Mouse (Mus musculus): ENCODE data around the gene Acan.

Gene Acan

DNA sequence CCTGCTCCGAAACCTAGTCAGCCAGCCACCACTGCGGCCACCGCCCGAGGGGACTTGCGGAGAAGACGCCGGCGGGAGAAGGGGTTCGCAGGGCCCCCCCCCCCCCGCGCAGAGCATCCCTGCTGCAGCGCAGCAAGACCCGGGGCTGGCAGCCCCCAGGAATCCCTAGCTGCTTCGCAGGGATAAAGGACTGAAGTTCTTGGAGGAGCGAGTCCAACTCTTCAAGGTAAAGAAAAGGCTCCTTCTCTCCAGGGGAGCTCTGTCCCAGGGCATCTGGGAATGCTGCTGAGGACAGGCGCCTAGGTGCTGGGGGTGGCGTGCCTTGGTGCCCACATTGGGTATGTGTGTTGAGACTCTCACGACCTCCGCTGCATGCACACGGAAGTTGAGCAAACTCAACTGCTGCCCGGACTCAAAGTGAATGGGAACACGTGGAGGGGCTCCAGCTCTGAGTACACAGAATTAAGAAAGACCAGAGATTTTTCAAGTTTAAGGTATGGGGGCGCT is at the start of gene Acan:
Acan (plus strand) TSS at position 101 of the 507 bp plus-strand sequence.
- no peak for DNase-seq

DNA sequence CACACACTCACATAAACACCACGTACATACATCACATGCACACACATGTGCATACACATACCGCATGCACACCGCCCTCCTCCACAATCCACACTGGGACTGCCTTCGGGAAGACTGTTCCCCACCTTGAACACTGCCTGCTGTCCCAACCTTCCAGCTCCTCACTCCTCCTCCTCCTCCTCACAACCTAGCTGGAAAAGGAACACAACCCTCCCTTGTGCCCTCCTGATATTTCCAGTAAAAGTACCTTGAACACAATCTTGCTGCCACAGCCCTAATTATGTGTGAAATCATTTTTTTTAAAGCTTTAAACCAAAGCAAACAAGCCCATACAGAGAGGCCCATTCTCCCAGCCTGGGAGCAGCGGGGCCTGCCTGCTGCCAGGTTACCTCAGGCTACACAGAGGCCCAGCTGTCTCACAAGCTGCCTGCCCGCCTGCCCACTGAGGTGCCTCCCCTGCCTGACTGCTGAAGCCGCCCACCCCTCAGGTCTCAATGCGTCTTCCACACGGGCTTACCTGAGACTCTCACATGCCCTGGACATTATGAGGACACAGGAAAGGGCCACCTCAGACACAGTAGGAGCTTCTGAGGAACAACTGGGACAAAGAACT is 31.9 kb upstream of the Acan start:
- DNase-seq: no peak

DNA sequence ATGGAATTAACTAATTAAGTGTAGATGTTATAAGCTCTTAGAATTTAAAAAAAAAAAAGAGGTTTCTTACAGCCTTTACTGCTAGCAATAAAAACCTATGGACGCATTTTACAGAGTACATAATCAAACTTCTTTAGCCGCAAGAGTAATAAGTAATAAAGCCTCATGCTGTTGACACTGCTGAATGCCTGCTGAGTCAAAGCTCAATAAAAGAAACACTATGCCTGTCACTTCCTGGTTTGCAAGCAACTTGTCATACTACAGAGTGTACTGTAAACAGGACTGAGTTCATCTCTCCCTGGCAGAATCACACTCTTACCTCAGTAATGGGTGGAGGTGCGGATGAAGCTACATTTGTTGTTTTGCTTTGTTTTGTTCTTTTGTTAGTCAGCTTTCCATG is 24.1 kb upstream of the Acan start:
- DNase-seq: no peak

DNA sequence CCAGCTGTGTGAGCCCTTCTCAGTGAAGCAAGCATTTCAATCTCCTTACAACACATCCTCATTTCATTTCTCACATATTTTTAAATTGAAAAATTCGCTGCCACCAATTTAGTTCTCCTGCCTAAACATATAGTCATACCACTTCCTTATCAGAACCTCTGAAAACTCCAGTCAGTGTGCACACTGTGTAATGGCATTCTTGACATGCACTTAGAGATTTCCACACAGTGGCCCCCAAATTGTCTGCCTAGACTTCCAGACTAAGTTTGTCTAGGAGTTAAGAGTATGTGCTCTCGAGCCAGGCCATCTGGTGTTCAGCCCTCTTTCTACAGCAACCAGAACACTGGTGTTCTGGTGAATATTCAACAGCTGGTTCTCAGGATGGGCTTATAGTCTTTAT is 19.5 kb upstream of the Acan start:
- no peak for DNase-seq

DNA sequence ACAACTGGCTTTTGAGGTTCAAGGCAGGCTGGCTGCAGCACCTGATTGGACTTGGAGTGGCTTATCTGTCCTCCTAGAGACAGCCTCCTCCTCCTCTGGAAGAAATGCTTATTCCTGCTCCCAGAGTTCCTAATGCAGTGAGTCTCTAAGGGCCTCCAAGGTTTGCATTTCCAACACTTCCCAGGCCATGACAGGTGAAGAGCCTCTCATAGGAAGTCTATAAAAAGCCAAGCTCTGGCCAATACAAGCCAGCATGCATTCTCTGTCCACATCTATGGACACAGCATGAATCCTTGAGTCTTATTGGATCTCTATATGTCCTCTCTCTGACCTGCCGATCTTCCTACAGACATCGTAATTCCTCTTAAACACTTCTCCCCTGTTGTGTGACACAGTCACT is 18.8 kb upstream of the Acan start:
- DNase-seq: no peak

DNA sequence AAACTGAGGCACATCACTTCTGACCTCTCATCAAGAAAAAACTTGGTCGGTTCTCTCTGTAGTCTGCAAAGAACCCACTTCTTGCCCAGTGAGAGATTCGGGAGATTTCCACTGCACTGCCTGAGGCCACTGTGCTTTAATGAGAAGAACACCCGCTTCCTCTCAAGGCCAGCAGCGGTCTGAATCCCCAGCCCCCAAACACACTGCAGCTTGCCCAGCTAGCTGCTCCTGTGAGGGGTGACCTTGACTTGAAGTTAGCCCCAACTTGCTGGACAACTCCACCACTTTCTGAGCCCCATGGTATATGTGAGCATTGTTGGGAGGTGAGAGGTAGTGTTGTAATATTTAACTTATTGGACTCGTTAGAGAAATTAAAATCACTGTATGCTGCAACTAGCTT is 1.2 kb upstream of the Acan start:
- DNase-seq: no peak

DNA sequence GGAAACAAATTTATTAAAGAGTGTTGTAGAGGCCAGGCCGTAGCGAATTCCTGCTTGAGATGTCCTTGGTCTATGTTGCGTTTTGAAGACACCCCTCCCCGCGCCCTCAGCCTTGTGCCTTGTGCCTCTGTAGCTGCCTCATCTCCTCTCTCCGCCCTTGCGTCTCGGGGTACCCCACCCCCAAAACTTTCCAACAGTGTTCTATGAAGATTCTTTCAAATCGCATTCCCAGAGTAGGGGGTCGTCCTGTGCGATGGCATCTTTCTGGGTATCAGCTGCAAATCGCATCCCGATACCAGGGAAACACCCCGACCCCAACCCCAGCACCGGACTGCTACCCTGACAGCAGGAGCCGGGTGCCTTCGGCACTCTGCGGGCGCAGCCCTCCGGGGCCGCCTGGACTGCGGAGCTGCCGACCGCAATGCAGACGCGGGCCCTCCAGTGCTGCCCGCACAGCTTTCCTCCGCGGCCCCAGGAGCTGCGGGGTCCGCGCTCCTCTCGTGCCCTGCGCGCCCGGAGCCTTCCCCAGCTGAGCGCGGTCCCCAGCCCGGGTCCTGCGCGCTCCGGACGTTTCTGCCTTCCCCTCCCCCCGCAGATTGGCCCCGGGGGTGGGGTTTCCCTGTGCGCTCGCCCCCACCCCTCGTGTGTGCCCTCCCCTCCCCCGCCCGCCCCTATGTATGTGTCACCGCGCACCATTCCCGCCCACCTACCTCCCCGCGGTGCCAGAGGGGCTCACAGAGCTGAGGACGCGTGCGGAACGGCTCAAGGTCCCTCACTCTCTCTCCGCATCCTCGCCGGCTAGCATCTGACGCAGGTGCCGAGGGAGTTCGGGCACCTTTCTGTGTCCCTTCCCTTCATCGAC is 531 bp upstream of the Acan start:
- no peak for DNase-seq

DNA sequence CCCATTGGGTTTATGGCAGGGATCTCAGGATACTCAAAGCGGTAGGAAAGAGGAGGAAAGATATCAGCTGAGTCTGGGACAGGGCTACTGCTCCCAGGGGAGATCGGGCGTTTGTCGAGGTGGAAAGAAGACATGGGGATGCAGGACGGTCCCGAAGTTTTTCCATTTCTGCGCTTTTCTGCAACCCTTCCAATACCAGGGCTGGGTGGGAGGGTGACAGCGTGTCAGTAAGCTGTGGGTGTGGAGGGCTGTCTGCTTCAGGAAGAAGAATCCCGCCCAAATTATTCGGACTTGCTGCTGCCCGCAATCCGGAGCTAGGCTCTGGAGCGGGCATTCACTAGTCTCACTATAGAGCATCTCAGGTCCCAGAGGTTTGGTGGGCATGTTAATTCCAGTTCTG is 828 bp downstream of the Acan start:
- DNase-seq: no peak

DNA sequence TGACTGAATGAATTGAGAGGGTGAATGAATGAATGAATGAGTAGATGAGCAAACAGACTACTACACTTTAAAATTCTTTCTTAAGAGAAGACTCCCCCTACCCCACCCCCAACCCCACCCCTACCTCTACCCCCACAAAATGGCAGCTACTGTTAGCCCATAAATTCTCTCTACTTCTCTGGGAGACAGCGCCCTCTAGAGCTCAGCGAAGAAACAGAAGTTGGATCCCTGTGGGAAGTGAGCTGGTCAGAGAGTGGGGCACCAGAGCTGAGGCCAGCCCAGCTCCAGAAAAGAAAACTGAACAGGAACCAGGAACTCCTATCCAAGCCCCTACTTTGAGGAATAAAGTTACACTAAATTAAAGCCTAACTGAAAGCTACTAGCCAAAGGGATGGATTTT is 5.3 kb downstream of the Acan start:
- DNase-seq: no peak

DNA sequence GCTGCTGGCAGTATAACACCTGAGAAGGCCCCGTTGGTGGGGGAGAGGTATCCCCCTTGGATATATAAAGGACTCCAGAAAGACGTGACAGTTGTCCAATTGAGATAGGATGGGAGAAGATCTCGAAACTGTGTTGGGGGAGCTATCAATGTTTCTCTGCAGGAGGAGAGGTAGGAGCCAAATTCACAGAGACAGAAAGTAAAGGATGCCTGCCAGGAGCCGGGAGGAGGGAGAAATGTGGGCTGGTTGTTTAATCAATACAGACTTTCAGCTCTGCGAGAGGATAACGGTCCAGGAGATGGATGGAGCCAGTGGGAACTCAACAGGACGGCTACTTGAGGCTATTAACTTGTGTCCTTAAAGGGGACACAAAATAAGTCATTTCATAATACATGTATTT is 14.2 kb downstream of the Acan start:
- DNase-seq: no peak

DNA sequence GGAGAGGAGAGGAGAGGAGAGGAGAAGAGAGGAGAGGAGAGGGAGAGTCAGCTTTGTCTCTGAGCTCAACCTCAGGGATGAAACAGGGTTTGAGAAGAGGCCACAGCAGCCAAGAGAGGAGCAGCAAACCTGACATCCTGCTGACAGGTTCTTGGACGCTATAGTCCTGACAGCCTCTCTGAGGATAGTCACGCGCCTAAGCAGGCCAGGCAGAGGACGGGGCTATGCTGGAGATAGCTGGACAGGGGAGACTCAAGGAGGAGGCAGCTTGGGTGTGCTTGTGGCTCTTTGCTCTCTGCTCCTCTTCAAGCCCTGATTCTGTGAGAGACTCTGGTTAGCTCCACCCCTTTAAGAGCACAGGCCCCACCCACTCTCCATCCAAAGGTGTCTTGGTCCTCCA is 14.9 kb downstream of the Acan start:
- DNase-seq: no peak

DNA sequence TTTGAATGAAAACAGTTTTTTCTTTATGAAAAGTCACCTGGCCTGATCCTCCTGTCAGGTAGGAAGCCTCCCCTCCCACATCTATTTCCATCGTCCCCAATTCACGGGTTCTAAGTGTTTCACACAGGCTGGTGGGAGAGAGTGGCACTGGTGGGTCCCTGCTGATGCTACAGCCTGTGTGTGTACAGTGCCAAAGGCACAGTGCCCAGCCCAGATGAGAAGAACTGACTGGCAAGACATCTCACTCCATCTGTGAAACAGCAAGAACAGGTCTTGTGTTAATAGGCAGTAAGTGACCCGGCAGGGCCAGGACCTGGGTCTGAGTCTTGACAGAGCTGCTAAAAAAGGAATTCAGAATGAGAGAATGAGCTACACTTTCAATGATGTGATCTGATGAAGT is 25.9 kb downstream of the Acan start:
- no peak for DNase-seq

DNA sequence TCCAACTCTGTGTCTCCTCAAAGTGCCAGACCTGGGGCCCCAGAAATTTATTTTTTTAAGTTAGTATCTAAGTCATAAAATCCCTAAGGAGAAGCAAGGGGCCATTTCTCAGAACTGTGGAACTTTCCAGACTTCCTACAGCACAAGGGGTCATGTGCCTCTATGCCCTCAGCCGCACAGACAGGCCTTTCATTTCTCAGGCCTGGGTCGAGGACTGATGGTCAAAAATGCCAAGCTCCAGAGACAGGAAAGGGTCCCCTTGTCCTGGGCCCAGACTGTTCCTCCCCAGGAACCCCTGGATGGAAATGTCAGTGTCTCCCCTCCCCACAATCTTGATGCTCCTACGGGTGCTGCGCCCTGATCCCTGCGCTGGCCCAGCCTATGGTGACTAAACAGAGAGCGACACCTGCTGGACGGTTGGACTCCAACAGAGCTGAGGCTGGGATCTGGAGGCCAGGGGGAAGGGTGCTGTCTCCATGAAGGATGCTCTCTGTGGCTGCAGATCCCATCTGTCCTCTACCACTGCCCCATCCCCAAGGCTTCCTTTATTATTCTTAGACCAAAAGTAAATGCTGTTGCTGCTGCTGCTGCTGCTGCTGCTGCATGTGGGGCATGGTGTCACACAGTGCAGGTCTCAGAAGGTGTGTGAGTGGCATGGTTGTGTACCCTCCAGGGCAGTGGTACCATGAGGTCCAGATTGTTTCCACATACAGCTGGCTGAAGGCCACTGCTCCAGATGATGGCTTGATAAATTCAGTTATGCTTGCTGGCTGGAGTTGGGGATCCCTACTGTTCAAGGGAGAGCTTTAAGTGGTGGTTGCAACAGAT is 27.5 kb downstream of the Acan start:
- DNase-seq: no peak

DNA sequence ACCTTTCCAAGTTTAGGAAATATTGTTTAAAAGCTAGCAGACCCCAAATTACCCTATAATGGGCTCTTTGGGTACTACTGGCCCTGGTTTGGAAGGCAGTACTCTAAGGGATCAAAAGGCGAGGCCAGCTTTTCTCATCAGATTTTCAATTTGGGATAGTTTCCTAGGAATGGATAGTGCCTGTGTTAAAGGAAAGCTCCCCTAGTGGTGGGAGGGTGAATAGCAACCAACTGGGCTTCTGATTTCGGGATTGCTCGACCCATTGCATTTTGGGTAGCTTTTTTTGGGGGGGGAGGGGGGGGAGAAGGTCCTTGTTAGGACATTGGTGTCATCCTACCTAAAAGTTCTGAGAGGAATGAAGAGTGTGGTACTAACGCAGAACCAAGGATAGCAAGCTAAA is 35.8 kb downstream of the Acan start:
- no peak for DNase-seq

DNA sequence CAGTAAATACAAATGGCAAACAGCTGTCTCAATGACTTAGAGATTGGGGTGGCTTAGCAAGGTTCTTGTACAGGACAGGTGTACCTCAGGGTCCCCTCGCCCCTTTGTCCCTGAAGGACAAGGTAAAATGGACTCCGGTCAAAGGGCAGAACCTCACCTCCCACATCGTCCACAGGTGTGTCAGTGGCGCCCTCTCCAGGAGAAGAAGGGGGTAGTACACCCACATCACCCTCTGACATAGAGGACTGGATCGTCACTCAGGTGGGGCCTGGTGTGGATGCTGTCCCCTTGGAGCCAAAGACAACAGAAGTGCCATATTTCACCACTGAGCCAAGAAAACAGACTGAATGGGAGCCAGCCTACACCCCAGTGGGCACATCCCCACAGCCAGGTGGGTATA is 43.2 kb downstream of the Acan start:
- DNase-seq: no peak

DNA sequence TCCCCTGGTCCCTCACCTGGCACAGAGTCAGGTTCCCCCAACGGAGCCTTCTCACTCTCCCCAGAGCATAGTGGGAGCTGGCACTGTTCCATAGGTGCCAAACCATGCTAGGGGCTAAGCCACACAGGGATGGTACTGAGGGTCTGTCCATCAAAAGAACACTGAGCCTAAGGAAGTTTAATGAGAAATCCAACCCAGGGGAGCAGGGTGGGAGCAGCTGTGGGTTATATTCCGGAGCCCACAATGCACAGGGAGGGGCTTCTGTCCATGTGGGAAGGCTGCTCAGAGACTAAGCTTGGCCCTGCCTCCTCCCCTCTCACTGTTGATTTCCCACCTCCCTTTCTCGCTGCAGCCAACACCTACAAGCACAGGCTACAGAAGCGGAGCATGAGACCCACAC is 60.6 kb downstream of the Acan start:
- DNase-seq: no peak

DNA sequence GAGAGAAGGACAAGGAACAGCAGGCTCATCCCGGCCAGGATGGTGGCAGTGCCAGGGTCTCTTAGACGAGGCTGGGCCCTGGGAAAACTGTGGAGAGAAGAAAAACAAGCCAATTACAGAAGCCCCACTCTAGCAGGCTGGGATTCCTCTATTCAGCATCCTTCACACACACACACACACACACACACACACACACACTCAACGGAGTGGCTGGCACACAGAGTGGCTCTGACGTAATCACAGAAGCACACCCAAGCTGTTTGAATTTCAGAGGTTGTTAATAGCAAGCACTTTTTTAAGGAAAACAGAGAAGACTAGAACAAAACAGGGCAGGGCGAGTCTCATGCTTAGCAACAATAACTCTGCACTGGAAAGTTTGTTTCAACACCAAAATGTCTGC is 70.2 kb downstream of the Acan start:
- DNase-seq: no peak

DNA sequence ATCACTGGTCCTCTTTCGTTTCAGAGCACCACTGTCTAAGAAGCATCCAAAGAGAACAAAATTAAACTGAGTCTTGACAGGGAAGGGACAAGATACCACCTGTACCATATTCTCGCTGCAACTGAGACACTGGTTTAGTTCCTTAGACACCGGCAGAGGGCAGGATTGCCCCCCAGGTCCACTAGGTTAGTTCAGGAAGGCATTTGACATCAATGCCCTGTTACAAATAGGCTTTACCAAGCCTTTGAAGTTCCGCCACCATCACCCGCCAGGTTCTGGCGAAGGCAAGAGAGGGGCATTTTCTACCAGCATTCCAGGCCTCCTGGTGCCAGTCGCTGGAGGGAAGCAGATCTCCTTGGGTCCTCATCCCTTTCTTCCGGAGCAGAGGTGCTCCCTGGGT is 76.6 kb downstream of the Acan start:
- DNase-seq: no peak

DNA sequence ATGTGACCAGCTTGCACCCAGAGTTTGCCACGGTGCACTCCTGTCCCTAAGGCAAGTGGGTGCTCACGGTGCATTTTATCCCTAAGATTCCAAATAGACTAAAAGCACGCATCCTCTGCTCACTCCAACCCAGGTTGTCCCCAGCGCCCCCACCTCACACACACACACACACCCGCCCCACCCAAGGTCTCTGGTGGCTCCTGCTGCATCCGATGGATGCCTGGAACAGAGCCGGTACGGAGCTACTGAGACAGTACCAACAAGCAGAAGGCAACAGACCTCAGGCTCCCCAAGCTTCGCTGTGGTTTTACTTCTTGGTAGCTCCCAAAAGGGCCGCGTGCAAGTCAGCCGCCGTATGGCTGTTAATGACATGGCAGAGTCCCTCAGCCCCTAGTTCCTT is 77.1 kb downstream of the Acan start:
- no peak for DNase-seq

DNA sequence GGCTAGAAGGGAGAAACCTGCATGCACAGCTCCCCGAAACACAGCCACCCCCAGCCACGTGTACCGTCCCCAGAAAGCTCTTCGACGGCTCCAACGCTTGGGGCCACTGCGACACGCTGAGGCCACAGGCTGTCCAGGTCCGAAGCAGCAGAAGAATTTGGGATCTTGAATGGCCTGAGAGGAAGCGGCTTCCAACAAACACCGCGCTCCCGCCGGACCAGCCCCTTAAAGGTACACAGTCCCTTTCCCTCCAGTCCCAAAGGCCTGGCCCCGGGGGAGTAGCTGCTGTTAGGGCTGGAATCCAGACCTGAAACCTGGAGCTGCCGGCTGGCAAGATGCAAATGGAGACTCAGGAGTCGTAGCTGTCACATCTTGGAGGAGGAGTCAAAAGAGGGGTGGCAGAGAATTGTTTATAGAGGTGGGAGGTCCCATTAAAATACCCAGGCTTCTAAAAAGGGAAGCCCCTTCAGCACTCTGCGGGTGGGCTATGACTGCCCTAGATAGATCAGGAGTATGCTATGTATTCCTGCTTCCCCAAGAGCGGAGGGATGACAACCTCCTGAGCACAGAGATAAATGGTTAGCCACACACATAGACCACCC is 77.7 kb downstream of the Acan start, which contains the start of gene Hapln3:
Hapln3 (minus strand) TSS at position 176 of the 602 bp plus-strand sequence.
- no peak for DNase-seq

DNA sequence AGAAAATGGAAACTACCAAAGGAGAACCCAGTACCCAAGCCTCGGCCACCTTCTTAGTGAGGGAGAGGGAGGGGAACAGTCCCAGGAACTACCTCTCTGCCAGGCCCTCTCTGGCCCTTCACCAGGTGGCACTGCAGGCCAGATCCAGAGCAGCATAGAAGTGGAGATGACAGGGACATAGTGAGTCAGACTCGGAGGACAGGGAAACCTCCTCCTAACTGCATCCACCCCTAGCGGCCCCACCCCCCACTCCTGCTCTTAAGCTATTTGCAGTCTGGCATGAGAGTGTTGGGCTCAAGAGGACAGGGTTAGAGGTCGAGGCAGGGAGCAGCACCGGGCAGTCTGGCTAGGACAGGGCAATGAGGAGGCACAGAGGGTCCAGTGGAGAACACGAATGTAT is 80.1 kb downstream of the Acan start:
- no peak for DNase-seq

DNA sequence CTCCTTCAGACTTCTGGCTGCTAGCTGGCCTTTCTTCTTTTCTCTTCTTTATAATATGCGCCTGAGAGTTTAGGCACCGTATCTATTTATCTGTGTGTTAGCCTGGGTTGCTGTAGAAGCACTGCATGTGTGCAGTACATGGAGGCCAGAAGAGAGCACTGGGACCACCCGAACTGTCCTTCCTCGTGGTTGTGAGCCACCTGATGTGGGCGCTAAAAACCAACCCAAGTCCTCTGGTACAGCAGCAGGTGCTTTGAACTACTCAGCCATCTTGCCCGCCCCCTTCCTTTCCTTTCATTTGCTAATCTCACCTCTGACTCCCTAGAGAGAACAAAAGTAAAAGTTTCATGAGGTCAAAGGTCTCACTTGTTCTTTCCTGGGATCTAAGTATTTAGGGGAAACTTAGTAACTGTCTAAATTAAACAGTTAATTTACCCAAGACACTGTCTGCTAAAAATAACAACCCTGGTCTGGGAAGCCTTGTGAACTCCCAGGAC is 86.1 kb downstream of the Acan start:
- no peak for DNase-seq
